Mouse (Mus musculus) limb, embryonic 11.5 days (tissue): Measurements from ENCODE around the gene Cxcl15. TPM values are rescaled to one million over a fixed set of nuclear protein-coding genes. Genes with fewer than 3 reads are reported as not detected.
"Not testable (repeated sequence)": the region's sequence is repeated elsewhere in the genome, so short reads cannot be mapped to it uniquely, and the experiment has no call there.

Experiments
- ATAC-seq: fragments of 200-750 bp; cut with Nextera tagmentation; 2 replicates; pipeline ENCODE4 v1.8.0; 2017; ENCODE audit warnings: low read depth; ENCODE audit not compliant: insufficient number of reproducible peaks, low FRiP score, low TSS enrichment
- DNase-seq: peaks from one replicate; pipeline ENCODE4 v3.0.0-alpha.2; 2015; ENCODE audit warnings: low spot score
- H3K27ac ChIP-seq: fragments of 300-500 bp; sonication (generic); replicated peaks from 2 replicates; pipeline ENCODE4 v1.5.1; 2014; ENCODE audit warnings: low read depth, mild to moderate bottlenecking, low read length
- H3K27me3 ChIP-seq: fragments of 300-500 bp; sonication (generic); 2 replicates; pipeline ENCODE4 v1.6.1; 2014; ENCODE audit warnings: mild to moderate bottlenecking, low read length, mixed read lengths; ENCODE audit not compliant: control insufficient read depth, insufficient read depth
- H3K36me3 ChIP-seq: fragments of 300-500 bp; sonication (generic); 2 replicates; pipeline ENCODE4 v1.6.1; 2014; ENCODE audit warnings: mild to moderate bottlenecking, low read length, moderate library complexity, mixed read lengths; ENCODE audit not compliant: control insufficient read depth, insufficient read depth
- H3K4me1 ChIP-seq: fragments of 300-500 bp; sonication (generic); 2 replicates; pipeline ENCODE4 v1.6.1; 2014; ENCODE audit warnings: low read length, mixed read lengths; ENCODE audit not compliant: control insufficient read depth, insufficient read depth
- H3K4me2 ChIP-seq: fragments of 300-500 bp; sonication (generic); 2 replicates; pipeline ENCODE4 v1.6.1; 2014; ENCODE audit warnings: low read depth, mild to moderate bottlenecking, moderate library complexity; ENCODE audit not compliant: severe bottlenecking
- H3K4me3 ChIP-seq: fragments of 300-500 bp; sonication (generic); 2 replicates; pipeline ENCODE4 v1.5.1; 2014; ENCODE audit warnings: low read depth, low read length
- H3K9ac ChIP-seq: fragments of 300-500 bp; sonication (generic); 2 replicates; pipeline ENCODE4 v1.6.1; 2014; ENCODE audit warnings: mild to moderate bottlenecking, low read length
- H3K9me3 ChIP-seq: fragments of 300-500 bp; sonication (generic); 2 replicates; pipeline ENCODE4 v1.6.1; 2016; ENCODE audit warnings: low read length; ENCODE audit not compliant: control insufficient read depth
- WGBS: fragments of 180-500 bp; shearing (Covaris S2); extraction: QIAGEN DNeasy Blood & Tissue Kit; methylation state at CpG from one replicate; pipeline ENCODE4 v1.1.7; 2014; 5-methylcytosine and 5-hydroxymethylcytosine counted together
- polyA plus RNA-seq: library from polyadenylated mRNA; unstranded; fragments of >200 nt; fragmentation: Nextera tagmentation; extraction: Ambion mirVana; gene quantifications from 2 replicates; pipeline ENCODE4 v1.2.1, GENCODE M21; 2014

Cxcl15 gene
- polyA plus RNA-seq, 1 experiment from 2014 or later = not detected

DNA sequence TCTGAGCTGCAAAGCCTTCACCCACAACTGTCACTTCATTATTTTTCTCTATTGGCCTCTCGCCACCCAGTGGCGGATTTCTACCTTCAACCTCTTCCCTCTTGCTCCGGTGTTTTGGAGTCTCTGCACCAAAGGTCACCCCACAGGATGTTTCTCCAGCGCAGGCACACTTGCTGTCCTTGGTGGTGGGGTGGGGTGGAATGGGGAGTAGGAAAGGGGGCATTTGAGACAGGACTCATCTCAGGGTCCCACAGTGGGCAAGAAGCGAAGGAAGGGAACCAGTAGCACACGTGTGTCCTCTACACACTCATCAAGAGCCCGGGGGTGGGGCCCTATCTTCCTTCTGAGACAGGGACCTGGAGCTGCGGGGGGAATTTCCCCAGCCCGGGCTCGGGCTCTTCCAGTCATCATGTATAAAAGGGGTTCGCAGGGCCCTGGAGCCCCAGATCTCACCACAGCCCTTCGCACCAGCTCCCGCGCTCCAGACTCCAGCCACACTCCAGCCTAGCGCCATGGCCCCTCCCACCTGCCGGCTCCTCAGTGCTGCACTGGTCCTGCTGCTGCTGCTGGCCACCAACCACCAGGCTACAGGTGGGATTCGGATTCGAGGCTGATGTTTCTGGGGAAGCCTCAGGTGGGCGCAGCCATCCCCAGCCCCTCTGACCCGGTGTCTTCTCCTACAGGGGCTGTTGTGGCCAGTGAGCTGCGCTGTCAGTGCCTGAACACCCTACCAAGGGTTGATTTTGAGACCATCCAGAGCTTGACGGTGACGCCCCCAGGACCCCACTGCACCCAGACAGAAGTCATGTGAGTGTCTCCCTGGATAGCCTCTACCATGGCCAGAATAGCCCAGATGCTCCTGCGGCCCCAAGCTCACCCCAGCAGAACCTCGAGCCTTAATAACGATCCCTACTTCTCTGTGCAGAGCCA is 8.4 kb upstream of the Cxcl15 start, which contains the start of gene Cxcl3:
Cxcl3 (plus strand) TSS at position 445 of the 930 bp plus-strand sequence.
- Histone ChIP-seq H3K4me1 (peaks cover 8% of the 10 kb centered on the region), H3K9me3 (no peaks in the 10 kb centered on the region), H3K9ac (0 out of 2 replicates have a peak within 1 kb of the TSS, but pooled peaks have one; percentile 35), H3K4me3 (peak within 1 kb of the TSS; percentile 24; the same call in 1 of the 2 replicates), H3K36me3 (no peaks in the 10 kb centered on the region), H3K27ac (no peak within 1 kb of the TSS), H3K27me3 (no peaks in the 10 kb centered on the region), H3K4me2 (peak within 1 kb of the TSS; percentile 79)
- peak; percentile 69 for ATAC-seq
- peak; percentile 67 for DNase-seq
- 18% methylated on average over 24 of the region's 26 CpGs for WGBS

DNA sequence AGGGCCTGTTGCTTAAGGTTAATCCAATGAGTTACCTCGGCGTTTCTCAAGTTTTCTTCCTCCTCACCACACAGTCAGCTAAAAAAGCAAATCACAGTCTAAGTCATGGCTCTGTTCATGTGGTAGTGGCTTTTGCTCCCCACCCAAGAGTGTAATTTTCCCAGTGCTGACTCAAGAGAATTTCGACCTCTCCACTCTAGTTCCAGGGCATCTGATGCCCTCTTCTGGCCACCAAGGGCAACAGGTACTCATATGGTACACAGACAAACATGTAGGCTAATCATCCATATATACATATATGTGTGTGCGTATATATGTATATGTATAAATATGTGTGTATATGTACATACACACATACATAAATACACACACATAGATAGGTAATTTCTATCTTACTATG is 6.2 kb upstream of the Cxcl15 start:
- Histone ChIP-seq H3K4me2 (no peak overlapping the region), H3K36me3 (no peaks in the 10 kb centered on the region), H3K27me3 (no peaks in the 10 kb centered on the region), H3K4me1 (peaks cover 8% of the 10 kb centered on the region), H3K4me3 (no peak overlapping the region), H3K9ac (no peak overlapping the region), H3K27ac (no peak overlapping the region), H3K9me3 (no peaks in the 10 kb centered on the region)
- 80% methylated on average over 4 of the region's 4 CpGs for WGBS
- ATAC-seq (no peak), DNase-seq (no peak)

DNA sequence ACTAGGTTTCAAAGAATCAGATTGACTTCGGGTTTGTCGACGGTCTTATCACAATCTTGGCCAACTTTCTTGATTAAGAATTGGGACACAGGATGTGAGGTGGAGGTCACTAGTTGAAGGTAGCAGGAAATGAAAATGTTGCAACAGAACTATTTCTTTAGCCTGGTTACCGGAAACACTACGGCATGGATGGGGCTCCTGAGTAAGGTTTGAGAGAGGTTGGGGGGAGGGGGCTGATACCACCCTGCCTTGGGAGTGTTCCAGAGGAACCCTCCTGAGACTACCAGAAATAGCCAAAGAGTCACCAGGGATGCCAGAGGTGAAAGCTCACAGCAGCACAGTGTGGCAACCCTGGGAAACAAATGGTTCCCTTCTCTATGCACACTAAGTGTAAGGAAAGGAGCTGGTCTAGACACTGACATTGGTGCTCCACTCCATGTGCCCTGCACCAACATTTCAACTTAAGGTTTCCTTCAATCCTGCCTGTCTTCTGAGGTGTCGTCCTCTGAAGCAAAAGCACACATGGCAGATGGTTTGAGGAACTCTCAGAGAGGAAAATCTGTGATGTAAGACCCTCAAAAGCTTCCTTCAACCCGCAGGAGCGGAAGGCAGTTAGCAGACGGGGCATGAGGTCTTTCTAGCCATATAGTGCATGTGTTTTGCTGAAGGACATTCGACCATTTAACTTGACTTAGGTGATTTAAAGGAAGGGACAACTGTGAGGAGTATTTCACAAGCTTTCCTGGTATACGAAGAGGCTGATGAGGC is 4.8 kb upstream of the Cxcl15 start:
- ATAC-seq = no peak; the same call in 1 of the 2 replicates
- H3K4me2 ChIP-seq = no peak overlapping the region
- peaks cover 8% of the 10 kb centered on the region for H3K4me1 ChIP-seq
- H3K9me3 ChIP-seq = no peaks in the 10 kb centered on the region
- DNase-seq = no peak
- no peaks in the 10 kb centered on the region for H3K36me3 ChIP-seq
- 55% methylated on average over 11 of the region's 11 CpGs for WGBS
- no peak overlapping the region for H3K27ac ChIP-seq
- no peak overlapping the region for H3K9ac ChIP-seq
- no peak overlapping the region for H3K4me3 ChIP-seq
- no peaks in the 10 kb centered on the region for H3K27me3 ChIP-seq

DNA sequence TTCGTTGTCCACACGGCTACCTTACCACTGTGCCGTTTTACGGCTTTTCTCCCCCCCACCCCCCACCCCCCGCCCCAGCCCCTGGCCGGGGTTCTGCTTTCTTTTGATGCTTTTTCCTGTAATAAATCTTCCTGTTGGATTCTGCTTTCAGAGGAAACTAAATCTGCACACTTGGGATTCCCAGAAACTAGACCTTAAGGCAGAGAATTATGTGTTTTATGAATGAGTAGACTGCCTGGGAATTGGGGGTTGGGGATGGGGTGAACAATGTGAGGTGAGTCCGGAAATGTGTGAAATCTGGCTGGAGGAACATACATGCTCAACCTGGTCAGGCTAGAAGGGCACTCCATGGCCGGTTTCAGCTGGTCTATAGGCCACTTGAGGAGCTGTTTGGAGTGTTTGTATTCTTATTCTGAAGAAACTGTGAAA is 4.2 kb upstream of the Cxcl15 start:
- Histone ChIP-seq H3K36me3 (no peaks in the 10 kb centered on the region), H3K27ac (no peak overlapping the region), H3K4me2 (no peak overlapping the region), H3K27me3 (no peaks in the 10 kb centered on the region), H3K4me1 (peaks cover 8% of the 10 kb centered on the region), H3K9ac (no peak overlapping the region), H3K4me3 (no peak overlapping the region), H3K9me3 (no peaks in the 10 kb centered on the region)
- WGBS = 11% methylated on average over 8 of the region's 8 CpGs
- DNase-seq = peak; percentile 59
- peak; percentile 76 for ATAC-seq

DNA sequence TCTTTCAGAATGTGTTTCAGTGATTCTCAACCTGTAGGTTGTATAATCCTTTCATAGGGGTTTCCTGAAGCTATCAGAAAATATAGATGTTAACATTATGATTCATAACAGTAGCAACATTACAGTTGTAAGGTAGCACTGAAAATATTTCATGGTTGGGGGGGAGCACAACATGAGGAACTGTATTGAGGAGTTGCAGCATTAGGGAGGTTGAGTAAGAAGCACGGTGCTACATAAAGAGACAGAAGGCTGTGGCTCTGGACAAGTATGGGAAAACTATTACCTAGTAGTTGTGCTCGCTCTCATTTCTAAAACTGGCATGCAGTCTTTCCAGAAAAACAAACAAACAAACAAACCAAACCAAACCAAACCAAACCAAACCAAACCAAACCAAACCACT is 1.1 kb downstream of the Cxcl15 start:
- not testable (repeated sequence) for DNase-seq, H3K4me1 ChIP-seq, H3K27ac ChIP-seq, H3K36me3 ChIP-seq, H3K27me3 ChIP-seq, H3K4me2 ChIP-seq, H3K9ac ChIP-seq, H3K4me3 ChIP-seq, H3K9me3 ChIP-seq, ATAC-seq
- whole genome bisulfite sequencing = 84% methylated on average over 2 of the region's 2 CpGs

DNA sequence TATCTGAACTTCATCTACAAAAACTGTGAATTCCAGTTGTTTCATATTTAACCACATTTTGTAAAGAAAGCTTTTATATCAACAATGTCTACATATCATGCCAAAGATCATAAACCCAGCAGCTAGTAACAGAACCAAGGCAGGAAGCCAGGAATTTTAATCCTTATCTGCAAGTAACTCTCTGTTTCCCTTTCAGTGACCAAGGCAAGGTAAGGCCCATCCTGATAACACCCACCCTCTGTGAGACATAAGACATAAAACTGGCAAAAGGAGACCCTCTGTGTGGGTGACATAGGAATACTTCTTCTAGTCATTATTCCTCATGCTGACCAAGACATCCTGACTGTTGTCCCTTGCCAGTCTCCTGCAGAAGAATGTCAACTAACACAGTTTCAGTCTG is 10.2 kb downstream of the Cxcl15 start:
- DNase-seq = no peak
- Histone ChIP-seq H3K9ac (no peak overlapping the region), H3K4me3 (no peak overlapping the region), H3K27me3 (no peaks in the 10 kb centered on the region), H3K4me1 (no peaks in the 10 kb centered on the region), H3K4me2 (no peak overlapping the region), H3K36me3 (no peaks in the 10 kb centered on the region), H3K27ac (no peak overlapping the region), H3K9me3 (no peaks in the 10 kb centered on the region)
- no peak for ATAC-seq

DNA sequence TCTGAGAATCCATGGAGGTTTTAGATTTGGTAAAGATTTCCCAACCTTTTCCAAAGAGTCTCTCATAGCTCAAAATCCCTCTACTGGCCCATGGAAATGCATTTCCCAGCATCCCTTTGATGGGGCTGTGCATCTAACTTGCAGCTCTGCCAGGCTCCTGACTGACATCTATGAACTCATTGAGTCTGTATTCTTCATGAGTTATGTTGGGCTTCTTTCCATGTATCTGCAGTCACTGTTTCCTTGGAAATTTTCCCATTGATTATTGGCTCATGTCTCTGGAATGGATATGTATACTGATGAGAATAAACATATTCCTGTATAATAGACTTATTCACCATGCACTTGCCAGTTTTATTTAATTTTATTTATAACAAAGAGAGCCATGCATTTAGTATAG is 11.7 kb downstream of the Cxcl15 start:
- no peaks in the 10 kb centered on the region for H3K27me3 ChIP-seq
- H3K36me3 ChIP-seq = no peaks in the 10 kb centered on the region
- ATAC-seq (no peak), DNase-seq (no peak)
- no peak overlapping the region for H3K4me3 ChIP-seq
- H3K4me1 ChIP-seq = no peaks in the 10 kb centered on the region
- H3K9me3 ChIP-seq = no peaks in the 10 kb centered on the region
- H3K9ac ChIP-seq = no peak overlapping the region
- no peak overlapping the region for H3K4me2 ChIP-seq
- H3K27ac ChIP-seq = no peak overlapping the region

DNA sequence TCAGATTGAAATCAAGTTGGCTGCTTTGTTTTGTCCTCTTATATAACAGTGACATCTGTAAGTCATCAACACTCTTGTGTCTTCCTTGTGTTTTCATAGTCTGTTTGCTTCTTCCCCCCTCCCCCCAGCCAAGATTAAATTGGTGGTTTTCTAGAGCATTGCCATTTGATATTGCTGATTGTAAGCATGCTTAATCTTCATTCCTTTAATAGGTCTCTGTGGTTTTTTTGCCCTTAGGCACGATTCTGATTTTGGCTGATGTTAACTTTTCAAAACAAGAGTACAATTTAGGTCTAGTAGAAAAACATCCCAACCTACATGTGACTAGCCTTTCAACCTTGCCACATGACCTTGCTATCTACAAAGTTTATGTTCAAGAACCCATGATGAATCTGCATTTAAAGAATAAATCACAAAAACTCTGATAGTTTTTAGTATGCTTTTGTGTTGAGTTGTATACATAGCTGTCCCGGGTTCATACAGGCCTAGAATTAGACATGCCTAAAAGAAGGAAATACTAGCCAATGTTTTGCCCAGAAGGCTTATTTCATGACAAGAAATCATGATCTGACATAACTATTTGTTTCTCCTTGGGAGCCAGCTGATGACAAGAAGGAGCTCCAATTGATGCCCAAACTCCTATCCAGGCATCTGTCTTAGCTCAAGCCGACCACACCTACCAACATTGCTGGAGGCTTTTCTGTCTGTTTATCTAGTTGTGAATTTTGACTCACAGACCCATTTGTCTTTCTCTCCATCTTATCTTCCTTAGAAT is 13.0 kb downstream of the Cxcl15 start:
- DNase-seq = no peak
- no peak for ATAC-seq
- H3K36me3 ChIP-seq = no peaks in the 10 kb centered on the region
- no peak overlapping the region for H3K9ac ChIP-seq
- 84% methylated on average over 3 of the region's 3 CpGs for WGBS
- no peak overlapping the region for H3K27ac ChIP-seq
- no peak overlapping the region for H3K4me2 ChIP-seq
- no peak overlapping the region for H3K4me3 ChIP-seq
- no peaks in the 10 kb centered on the region for H3K9me3 ChIP-seq
- H3K4me1 ChIP-seq = no peaks in the 10 kb centered on the region
- no peaks in the 10 kb centered on the region for H3K27me3 ChIP-seq
